29 mouse cellular contexts compared by ENCODE assay signal in genomic region chr9:21251116-21251735, GRCm38 (mm10). TPM values are rescaled to one million over a fixed set of nuclear protein-coding genes. Genes with fewer than 3 reads are reported as not detected.
A peak's percentile ranks its signal among the peaks of the same experiment; 100 is the strongest.
DNase-seq lines count a peak whose midpoint lies in the region; ATAC-seq and TF ChIP-seq lines count a peak whose summit lies in the region.
"Had no signal": no experiment of that assay in that cellular context is flagged by ENCODE, and none has a peak within 500 bp of the region (broad histone marks: within the 10 kb centered on the region; RNA-seq: fewer than 3 reads in every experiment).

No protein-coding gene starts in this region.

- no peak for TF ChIP-seq EP300 in lung, postnatal 0 days (IDR thresholded peaks at IDR 0.05)

- peak; percentile 36 for ATAC-seq in embryonic facial prominence, embryonic 14.5 days (ENCODE audit: low read depth)
- no peak; the same call in 1 of the 2 replicates for ATAC-seq in limb, embryonic 13.5 days (ENCODE audit: low FRiP score, low read depth)
- ATAC-seq in stomach, embryonic 14.5 days (ENCODE audit: insufficient number of reproducible peaks, insufficient read depth, low FRiP score, low read depth): peak; percentile 30; the same call in 1 of the 2 replicates
- no peak for ATAC-seq in lung, postnatal 0 days
- ATAC-seq: CD4-positive, CD25-positive, alpha-beta regulatory T cell, adult 4 months; forebrain, embryonic 13.5 days; hindbrain, embryonic 16.5 days; intestine, embryonic 15.5 days; midbrain, embryonic 15.5 days had no signal

- 0 out of 2 replicates have a peak overlapping the region, but pooled peaks have one; percentile 4 for H3K4me3 ChIP-seq in embryonic facial prominence, embryonic 10.5 days
- no peak overlapping the region for H3K4me3 ChIP-seq in embryonic facial prominence, embryonic 14.5 days (ENCODE audit: low read depth, low read length)
- no peak overlapping the region for H3K4me3 ChIP-seq in limb, embryonic 13.5 days
- H3K4me3 ChIP-seq in stomach, embryonic 14.5 days (ENCODE audit: low read depth, low read length): no peak overlapping the region
- no peak overlapping the region for H3K4me3 ChIP-seq in lung, postnatal 0 days (ENCODE audit: low read depth, low read length)
- H3K4me3 ChIP-seq: forebrain, embryonic 13.5 days; intestine, embryonic 15.5 days; midbrain, embryonic 10.5 days; midbrain, embryonic 15.5 days; neural tube, embryonic 15.5 days had no signal

- H3K27ac ChIP-seq in embryonic facial prominence, embryonic 10.5 days (replicated peaks): no peak overlapping the region
- peak overlapping the region; percentile 10; the same call in 1 of the 2 replicates for H3K27ac ChIP-seq in embryonic facial prominence, embryonic 14.5 days (replicated peaks; ENCODE audit: low read depth, low read length)
- peak overlapping the region; percentile 44; the same call in 1 of the 2 replicates for H3K27ac ChIP-seq in limb, embryonic 13.5 days
- H3K27ac ChIP-seq in stomach, embryonic 14.5 days (ENCODE audit: low read length): peak overlapping the region; percentile 58
- H3K27ac ChIP-seq in lung, postnatal 0 days (ENCODE audit: low read length): no peak overlapping the region
- H3K27ac ChIP-seq: forebrain, embryonic 13.5 days; intestine, embryonic 15.5 days; liver, embryonic 14.5 days; midbrain, embryonic 10.5 days; midbrain, embryonic 15.5 days; neural tube, embryonic 15.5 days had no signal

- H3K9ac ChIP-seq in embryonic facial prominence, embryonic 14.5 days (ENCODE audit: low read depth, low read length): no peak overlapping the region
- no peak overlapping the region for H3K9ac ChIP-seq in limb, embryonic 13.5 days
- no peak overlapping the region for H3K9ac ChIP-seq in stomach, embryonic 14.5 days (replicated peaks; ENCODE audit: low read depth, low read length)
- no peak overlapping the region for H3K9ac ChIP-seq in lung, postnatal 0 days (replicated peaks; ENCODE audit: low read depth)
- H3K9ac ChIP-seq: forebrain, embryonic 13.5 days; intestine, embryonic 15.5 days; liver, embryonic 14.5 days; midbrain, embryonic 15.5 days; neural tube, embryonic 15.5 days had no signal

- no peak for TF ChIP-seq CTCF in lung, postnatal 0 days (IDR thresholded peaks at IDR 0.05)

- no peaks in the 10 kb centered on the region for H3K36me3 ChIP-seq in embryonic facial prominence, embryonic 10.5 days (replicated peaks)
- no peaks in the 10 kb centered on the region for H3K36me3 ChIP-seq in embryonic facial prominence, embryonic 14.5 days (ENCODE audit: control insufficient read depth, insufficient read depth, low read length)
- H3K36me3 ChIP-seq in limb, embryonic 13.5 days: no peaks in the 10 kb centered on the region
- H3K36me3 ChIP-seq in stomach, embryonic 14.5 days (ENCODE audit: control insufficient read depth, insufficient read depth, low read length): no peaks in the 10 kb centered on the region
- no peaks in the 10 kb centered on the region for H3K36me3 ChIP-seq in lung, postnatal 0 days (ENCODE audit: insufficient read depth, low read length)
- H3K36me3 ChIP-seq: intestine, embryonic 15.5 days; midbrain, embryonic 10.5 days; midbrain, embryonic 15.5 days; neural tube, embryonic 15.5 days had no signal

- H3K27me3 ChIP-seq in embryonic facial prominence, embryonic 10.5 days (replicated peaks; ENCODE audit: low read depth, poor library complexity, severe bottlenecking): peaks cover 70% of the 10 kb centered on the region
- peaks cover 46% of the 10 kb centered on the region for H3K27me3 ChIP-seq in embryonic facial prominence, embryonic 14.5 days (replicated peaks; ENCODE audit: control insufficient read depth, insufficient read depth, low read length)
- peaks cover 69% of the 10 kb centered on the region for H3K27me3 ChIP-seq in limb, embryonic 13.5 days
- peaks cover 28% of the 10 kb centered on the region for H3K27me3 ChIP-seq in stomach, embryonic 14.5 days (ENCODE audit: control insufficient read depth, insufficient read depth, low read length)
- peaks cover 26% of the 10 kb centered on the region; the same call in 1 of the 2 replicates for H3K27me3 ChIP-seq in lung, postnatal 0 days (replicated peaks; ENCODE audit: insufficient read depth, low read length)

- peaks cover 19% of the 10 kb centered on the region for H3K4me1 ChIP-seq in embryonic facial prominence, embryonic 10.5 days
- H3K4me1 ChIP-seq in embryonic facial prominence, embryonic 14.5 days (ENCODE audit: control insufficient read depth, insufficient read depth, low read length): 0 out of 2 replicates have a peak, but pooled peaks cover 3% of the 10 kb centered on the region
- peaks cover 16% of the 10 kb centered on the region for H3K4me1 ChIP-seq in limb, embryonic 13.5 days
- H3K4me1 ChIP-seq in stomach, embryonic 14.5 days (ENCODE audit: control insufficient read depth, insufficient read depth, low read length): 0 out of 2 replicates have a peak, but pooled peaks cover 8% of the 10 kb centered on the region
- no peaks in the 10 kb centered on the region for H3K4me1 ChIP-seq in lung, postnatal 0 days (ENCODE audit: insufficient read depth, low read depth, low read length)
- H3K4me1 ChIP-seq: midbrain, embryonic 15.5 days had no signal

- no peak overlapping the region for H3K4me2 ChIP-seq in embryonic facial prominence, embryonic 14.5 days (ENCODE audit: low read depth, low read length)
- H3K4me2 ChIP-seq in limb, embryonic 13.5 days (replicated peaks): no peak overlapping the region
- no peak overlapping the region for H3K4me2 ChIP-seq in stomach, embryonic 14.5 days (replicated peaks; ENCODE audit: low read depth, low read length)
- no peak overlapping the region for H3K4me2 ChIP-seq in lung, postnatal 0 days (replicated peaks; ENCODE audit: low read depth, low read length)
- H3K4me2 ChIP-seq: forebrain, embryonic 13.5 days; heart, embryonic 11.5 days; intestine, embryonic 15.5 days; midbrain, embryonic 15.5 days; neural tube, embryonic 15.5 days had no signal

- no peak for DNase-seq in embryonic facial prominence, embryonic 10.5 days (ENCODE audit: low spot score)
- DNase-seq in embryonic facial prominence, embryonic 14.5 days (ENCODE audit: low spot score): peak; percentile 50
- no peak for DNase-seq in spleen, postnatal 36 days (ENCODE audit: low spot score in 2 of 2)
- DNase-seq in cerebellum, adult 8-10 months: no peak
- no peak for DNase-seq in frontal cortex, postnatal 14 days (ENCODE audit: low spot score in 2 of 2)
- DNase-seq in lung, postnatal 0 days (ENCODE audit: low spot score): no peak
- DNase-seq: adrenal gland, postnatal 25 days; cerebellum, adult 11-12 months; gastrocnemius, postnatal 25 days; kidney, adult 8-10 months; kidney, postnatal 10 days; layer of hippocampus, postnatal 36 days; lung, adult 2 months; lung, postnatal 14 days; right cerebral cortex, adult 18-20 months; spleen, adult 18-20 months had no signal

- 66% methylated on average over 13 of the region's 13 CpGs for WGBS in embryonic facial prominence, embryonic 10.5 days
- WGBS in embryonic facial prominence, embryonic 14.5 days: 52% methylated on average over 13 of the region's 13 CpGs
- WGBS in limb, embryonic 13.5 days: 36% methylated on average over 13 of the region's 13 CpGs
- WGBS in stomach, embryonic 14.5 days: 51% methylated on average over 13 of the region's 13 CpGs
- WGBS in lung, postnatal 0 days: 55% methylated on average over 13 of the region's 13 CpGs

- no peaks in the 10 kb centered on the region; the same call in 1 of the 2 replicates for H3K9me3 ChIP-seq in embryonic facial prominence, embryonic 10.5 days
- no peaks in the 10 kb centered on the region for H3K9me3 ChIP-seq in embryonic facial prominence, embryonic 14.5 days (ENCODE audit: control insufficient read depth, low read length)
- H3K9me3 ChIP-seq in limb, embryonic 13.5 days: no peaks in the 10 kb centered on the region
- no peaks in the 10 kb centered on the region for H3K9me3 ChIP-seq in stomach, embryonic 14.5 days (ENCODE audit: control insufficient read depth, low read depth, low read length)
- H3K9me3 ChIP-seq in lung, postnatal 0 days (ENCODE audit: low read length): no peaks in the 10 kb centered on the region
- H3K9me3 ChIP-seq: forebrain, embryonic 13.5 days; intestine, embryonic 15.5 days; midbrain, embryonic 10.5 days; midbrain, embryonic 15.5 days; neural tube, embryonic 15.5 days had no signal

RNA-seq across cellular contexts. Expression of gene S1pr5, which starts 3.0 kb away (rescaled TPM):
- polyA plus RNA-seq in embryonic facial prominence, embryonic 10.5 days (2016; fragmentation: Nextera tagmentation; extraction: Ambion mirVana): 0.22 TPM in 1 of 2 replicates, not detected in the other
- polyA plus RNA-seq in embryonic facial prominence, embryonic 14.5 days (2014; fragmentation: Nextera tagmentation; extraction: Ambion mirVana): 0.96 and 1.3 TPM in 2 replicates
- 0.77 and 0.83 TPM in 2 replicates for polyA plus RNA-seq in limb, embryonic 13.5 days (2015; fragmentation: Nextera tagmentation; extraction: Ambion mirVana)
- polyA plus RNA-seq in stomach, embryonic 14.5 days (2014; fragmentation: Nextera tagmentation; extraction: Ambion mirVana): 0.27 and 0.48 TPM in 2 replicates
- polyA plus RNA-seq in lung, postnatal 0 days (2015; fragmentation: Nextera tagmentation; extraction: Ambion mirVana): 0.12 and 0.13 TPM in 2 replicates
- polyA plus RNA-seq: intestine, embryonic 15.5 days; large intestine, adult 2 months; thymus, postnatal 0 days had no signal

RNA-seq across cellular contexts. Expression of gene Keap1, which starts 12.1 kb away (rescaled TPM):
- polyA plus RNA-seq in embryonic facial prominence, embryonic 10.5 days (2016; fragmentation: Nextera tagmentation; extraction: Ambion mirVana): 47.8 and 49.6 TPM in 2 replicates
- polyA plus RNA-seq in embryonic facial prominence, embryonic 14.5 days (2014; fragmentation: Nextera tagmentation; extraction: Ambion mirVana): 43.0 and 49.6 TPM in 2 replicates
- polyA plus RNA-seq in limb, embryonic 13.5 days (2015; fragmentation: Nextera tagmentation; extraction: Ambion mirVana): 79.7 and 82.5 TPM in 2 replicates
- 34.5 and 40.3 TPM in 2 replicates for polyA plus RNA-seq in stomach, embryonic 14.5 days (2014; fragmentation: Nextera tagmentation; extraction: Ambion mirVana)
- 44.7 and 45.9 TPM in 2 replicates for polyA plus RNA-seq in lung, postnatal 0 days (2015; fragmentation: Nextera tagmentation; extraction: Ambion mirVana)

RNA-seq across cellular contexts. Expression of gene Atg4d, which starts 13.9 kb away (rescaled TPM):
- 37.8 and 41.3 TPM in 2 replicates for polyA plus RNA-seq in embryonic facial prominence, embryonic 10.5 days (2016; fragmentation: Nextera tagmentation; extraction: Ambion mirVana)
- polyA plus RNA-seq in embryonic facial prominence, embryonic 14.5 days (2014; fragmentation: Nextera tagmentation; extraction: Ambion mirVana): 26.3 and 35.5 TPM in 2 replicates
- polyA plus RNA-seq in limb, embryonic 13.5 days (2015; fragmentation: Nextera tagmentation; extraction: Ambion mirVana): 31.4 and 32.8 TPM in 2 replicates
- 38.8 and 43.5 TPM in 2 replicates for polyA plus RNA-seq in stomach, embryonic 14.5 days (2014; fragmentation: Nextera tagmentation; extraction: Ambion mirVana)
- 36.4 and 40.0 TPM in 2 replicates for polyA plus RNA-seq in lung, postnatal 0 days (2015; fragmentation: Nextera tagmentation; extraction: Ambion mirVana)

RNA-seq across cellular contexts. Expression of gene Kri1, which starts 36.5 kb away (rescaled TPM):
- polyA plus RNA-seq in embryonic facial prominence, embryonic 10.5 days (2016; fragmentation: Nextera tagmentation; extraction: Ambion mirVana): 16.2 and 18.0 TPM in 2 replicates
- 11.0 and 14.4 TPM in 2 replicates for polyA plus RNA-seq in embryonic facial prominence, embryonic 14.5 days (2014; fragmentation: Nextera tagmentation; extraction: Ambion mirVana)
- polyA plus RNA-seq in limb, embryonic 13.5 days (2015; fragmentation: Nextera tagmentation; extraction: Ambion mirVana): 16.2 and 18.3 TPM in 2 replicates
- 14.1 and 14.7 TPM in 2 replicates for polyA plus RNA-seq in stomach, embryonic 14.5 days (2014; fragmentation: Nextera tagmentation; extraction: Ambion mirVana)
- 8.9 and 11.9 TPM in 2 replicates for polyA plus RNA-seq in lung, postnatal 0 days (2015; fragmentation: Nextera tagmentation; extraction: Ambion mirVana)

RNA-seq across cellular contexts. Expression of gene Cdkn2d, which starts 40.0 kb away (rescaled TPM):
- 40.9 and 45.1 TPM in 2 replicates for polyA plus RNA-seq in embryonic facial prominence, embryonic 10.5 days (2016; fragmentation: Nextera tagmentation; extraction: Ambion mirVana)
- polyA plus RNA-seq in embryonic facial prominence, embryonic 14.5 days (2014; fragmentation: Nextera tagmentation; extraction: Ambion mirVana): 57.2 and 57.7 TPM in 2 replicates
- polyA plus RNA-seq in limb, embryonic 13.5 days (2015; fragmentation: Nextera tagmentation; extraction: Ambion mirVana): 51.2 and 51.6 TPM in 2 replicates
- polyA plus RNA-seq in stomach, embryonic 14.5 days (2014; fragmentation: Nextera tagmentation; extraction: Ambion mirVana): 47.4 and 48.5 TPM in 2 replicates
- 33.9 and 34.9 TPM in 2 replicates for polyA plus RNA-seq in lung, postnatal 0 days (2015; fragmentation: Nextera tagmentation; extraction: Ambion mirVana)

Comparison
In these comparisons a context has a peak if more than half of its experiments do, and no peak if none do; other contexts are left out.
1. H3K27ac ChIP-seq: peak in embryonic facial prominence, embryonic 14.5 days (single experiment), limb, embryonic 13.5 days (single experiment) and stomach, embryonic 14.5 days (single experiment); none in embryonic facial prominence, embryonic 10.5 days (single experiment) and lung, postnatal 0 days (single experiment).
2. ATAC-seq: peak in embryonic facial prominence, embryonic 14.5 days (single experiment) and stomach, embryonic 14.5 days (single experiment); none in limb, embryonic 13.5 days (single experiment) and lung, postnatal 0 days (single experiment).